ENCODE assay signal across 17 mouse cellular contexts in genomic region chr10:59754901-59755300, GRCm38 (mm10).
"Had no signal": no experiment of that assay in that cellular context is flagged by ENCODE, and none has a peak within 500 bp of the region (broad histone marks: within the 10 kb centered on the region; RNA-seq: fewer than 3 reads in every experiment).

No protein-coding gene starts in this region.

- H3K9ac ChIP-seq: lung, embryonic 14.5 days; midbrain, embryonic 12.5 days; neural tube, embryonic 13.5 days; neural tube, embryonic 15.5 days had no signal

- H3K9me3 ChIP-seq: midbrain, embryonic 10.5 days; midbrain, embryonic 12.5 days; neural tube, embryonic 13.5 days; neural tube, embryonic 15.5 days had no signal

- H3K4me3 ChIP-seq: midbrain, embryonic 10.5 days; midbrain, embryonic 12.5 days; myocyte; neural tube, embryonic 13.5 days; neural tube, embryonic 15.5 days had no signal

- ATAC-seq: midbrain, embryonic 16.5 days had no signal

- H3K27me3 ChIP-seq: midbrain, embryonic 12.5 days; neural tube, embryonic 13.5 days; neural tube, embryonic 15.5 days had no signal

- DNase-seq: lung, adult 18-20 months; lung, embryonic 14.5 days; lung, postnatal 10 days; lung, postnatal 4 days; midbrain, embryonic 14.5 days; right cerebral cortex, postnatal 25 days; right cerebral cortex, postnatal 4 days; spleen, adult 18-20 months; thymus, adult 18-20 months; thymus, postnatal 14 days; thymus, postnatal 36 days had no signal

- H3K4me2 ChIP-seq: lung, embryonic 14.5 days; midbrain, embryonic 12.5 days; neural tube, embryonic 13.5 days; neural tube, embryonic 15.5 days had no signal

- H3K27ac ChIP-seq: midbrain, embryonic 10.5 days; midbrain, embryonic 12.5 days; neural tube, embryonic 13.5 days; neural tube, embryonic 15.5 days had no signal
